Mouse (Mus musculus) activated CD4-positive, CD25-positive, alpha-beta regulatory T cell, adult 4 months (primary cell): ENCODE results near the gene Styx. TPM values are rescaled to one million over a fixed set of nuclear protein-coding genes. Genes with fewer than 3 reads are reported as not detected.

Source experiments
- ATAC-seq: one replicate; pipeline ENCODE4 v1.8.0; 2017
- polyA plus RNA-seq, 2 experiments: library from polyadenylated mRNA; unstranded; fragments of 100-300 nt; shearing (Covaris generic); gene quantifications; one replicate each; pipeline ENCODE4 v1.2.1; 2017

Gene Styx
- 10 to 100 TPM; 11.4 to 23.6 TPM for polyA plus RNA-seq

DNA sequence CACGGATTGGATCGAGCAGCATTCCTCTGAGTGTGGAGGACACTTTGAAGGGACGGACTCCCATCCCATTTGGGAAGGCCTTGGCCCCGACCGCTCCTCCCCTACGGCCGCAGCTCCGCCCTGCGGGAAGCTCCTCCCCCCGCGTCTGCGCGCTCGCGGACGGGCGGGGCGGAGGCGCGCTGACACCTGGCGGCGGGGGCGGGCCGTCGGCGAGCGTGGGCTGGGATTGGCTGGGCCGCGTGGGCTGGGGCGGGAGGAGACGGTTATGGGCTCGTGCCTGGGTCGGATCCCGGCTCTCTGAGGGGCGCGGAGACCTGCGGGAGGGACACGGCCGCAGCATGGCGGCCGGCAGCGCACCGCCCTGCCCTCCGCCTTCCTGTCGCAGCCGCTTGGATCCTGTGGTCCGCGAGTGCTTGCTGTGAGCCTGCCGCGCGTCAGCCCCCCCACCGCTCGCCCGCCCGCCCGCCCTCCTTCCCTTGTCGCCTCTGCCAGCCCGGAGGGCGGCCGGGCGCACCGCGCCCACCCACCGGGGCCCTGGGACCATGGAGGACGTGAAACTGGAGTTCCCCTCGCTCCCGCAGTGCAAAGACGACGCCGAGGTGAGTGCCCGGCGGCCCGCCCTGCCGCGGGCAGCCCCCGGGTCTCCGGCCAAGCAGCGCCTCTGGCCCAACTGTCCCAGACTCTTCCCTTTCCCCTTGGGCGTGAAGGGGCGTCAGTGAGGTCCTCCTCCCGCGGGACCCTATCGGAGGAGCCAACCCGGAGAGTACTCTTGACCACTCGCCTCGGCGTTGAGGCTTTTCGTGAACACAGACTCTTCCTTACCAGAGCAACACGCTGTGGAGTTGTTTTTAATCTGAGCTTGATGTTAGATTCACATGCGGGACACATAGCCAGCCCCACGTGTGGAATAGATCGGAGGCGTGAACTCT, at the start of gene Styx:
Styx (plus strand) TSS at position 163 of the 929 bp plus-strand sequence.
- peak; percentile 87 for ATAC-seq

DNA sequence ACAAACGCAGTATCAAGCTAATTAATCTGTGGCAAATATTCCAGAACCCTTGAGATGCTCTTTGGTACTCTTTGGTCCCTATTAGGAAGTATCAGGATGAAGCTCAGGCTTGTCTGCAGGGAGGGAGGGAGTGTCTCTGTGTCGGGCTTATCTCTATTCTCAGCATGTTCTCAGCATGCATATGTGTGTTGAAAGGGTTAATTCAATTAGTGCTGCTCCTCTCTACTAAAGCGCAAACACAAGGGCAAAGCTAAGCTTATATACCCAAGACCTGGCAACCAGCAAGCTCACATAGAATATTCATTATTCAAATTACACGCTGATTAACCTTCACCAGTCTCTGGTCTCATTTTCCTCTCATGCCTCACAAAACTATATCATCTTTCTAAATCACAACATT, 47.0 kb upstream of the Styx start:
- no peak for ATAC-seq

DNA sequence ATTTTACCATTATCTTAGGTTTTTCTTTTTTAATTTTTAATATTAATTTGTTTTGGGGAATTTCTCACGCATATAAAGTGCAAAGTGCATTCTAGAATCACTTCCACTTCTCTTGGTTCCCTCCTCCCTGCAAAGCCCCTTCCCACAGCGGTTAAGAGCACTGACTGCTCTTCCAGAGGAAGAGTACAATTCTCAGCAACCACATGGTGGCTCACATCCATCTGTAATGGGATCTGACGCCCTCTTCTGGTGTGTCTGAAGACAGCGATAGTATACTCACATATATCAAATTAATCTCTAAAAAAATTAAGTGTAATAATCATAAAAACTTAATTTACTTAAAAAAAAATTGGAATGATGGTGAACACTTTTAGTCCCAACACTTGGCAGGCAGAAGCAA, 46.5 kb upstream of the Styx start:
- ATAC-seq, result no peak

DNA sequence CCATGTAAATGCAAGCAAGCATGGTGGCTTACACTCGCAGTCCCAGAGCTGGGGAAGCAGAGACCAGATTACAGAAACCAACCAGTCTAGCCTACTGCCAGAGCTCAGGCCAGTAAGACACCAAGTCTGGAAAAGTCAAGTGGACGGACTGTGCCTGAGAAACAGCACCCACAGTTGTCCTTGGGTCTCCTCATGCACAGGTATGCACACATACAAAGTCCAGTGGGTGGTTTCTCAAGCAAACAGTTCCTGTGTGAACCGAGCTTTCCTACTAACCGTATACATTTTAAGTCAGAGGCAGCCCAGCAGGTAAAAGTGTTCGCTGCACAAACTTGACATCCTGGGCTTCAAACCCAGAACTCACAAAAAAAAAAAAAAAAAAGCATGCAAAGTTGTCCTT, 45.0 kb upstream of the Styx start:
- no peak for ATAC-seq

DNA sequence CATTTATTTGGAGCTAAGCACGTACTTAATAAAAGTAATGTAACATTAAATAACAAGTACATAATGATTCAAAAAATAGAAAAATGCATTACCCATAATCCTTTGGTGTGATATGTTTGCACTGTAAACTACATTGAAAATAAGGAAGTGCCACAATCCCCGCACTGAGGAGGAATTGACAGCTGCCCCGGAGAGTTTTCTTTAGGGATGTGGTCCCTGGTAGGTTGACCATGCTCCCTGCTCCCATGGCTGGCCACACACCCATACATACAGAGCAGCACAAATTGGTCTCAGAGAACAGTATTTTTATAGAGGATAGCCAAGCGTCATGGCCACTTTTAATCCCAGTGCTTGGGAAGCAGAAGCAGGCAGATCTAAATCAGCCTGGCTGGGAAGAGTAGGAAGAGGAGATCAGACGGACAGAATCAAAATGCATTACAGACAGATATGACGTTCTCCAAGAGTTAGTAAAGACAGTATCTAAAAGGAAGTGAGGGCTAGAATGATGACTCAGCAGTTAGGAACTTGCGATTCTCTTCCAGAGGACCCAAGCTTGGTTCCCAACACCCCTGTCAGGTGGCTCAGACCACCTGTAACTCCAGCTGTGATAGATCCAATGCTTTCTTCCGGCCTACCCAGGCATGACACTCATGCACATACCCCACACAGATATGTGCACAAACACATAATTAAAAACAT, 43.1 kb upstream of the Styx start:
- ATAC-seq, result no peak

DNA sequence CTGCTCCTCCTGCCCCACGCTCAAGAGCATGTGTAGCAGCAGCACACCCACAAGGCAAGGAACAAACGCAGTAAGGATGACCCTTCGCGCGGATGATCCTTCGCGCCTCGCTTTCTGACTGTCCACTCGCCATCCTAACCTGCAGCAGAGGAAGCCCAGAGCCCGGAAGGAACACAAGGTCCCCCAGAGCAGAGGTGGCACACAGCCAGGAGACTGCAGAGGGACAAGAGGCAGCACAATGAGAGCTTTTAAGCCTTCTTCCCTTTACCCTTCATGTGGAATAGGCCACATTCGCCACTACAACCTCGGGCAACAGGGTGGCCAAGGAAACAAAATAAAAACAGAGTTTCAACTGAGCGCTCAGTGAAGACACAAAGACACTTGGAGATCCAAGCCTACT, 41.2 kb upstream of the Styx start:
- no peak for ATAC-seq

DNA sequence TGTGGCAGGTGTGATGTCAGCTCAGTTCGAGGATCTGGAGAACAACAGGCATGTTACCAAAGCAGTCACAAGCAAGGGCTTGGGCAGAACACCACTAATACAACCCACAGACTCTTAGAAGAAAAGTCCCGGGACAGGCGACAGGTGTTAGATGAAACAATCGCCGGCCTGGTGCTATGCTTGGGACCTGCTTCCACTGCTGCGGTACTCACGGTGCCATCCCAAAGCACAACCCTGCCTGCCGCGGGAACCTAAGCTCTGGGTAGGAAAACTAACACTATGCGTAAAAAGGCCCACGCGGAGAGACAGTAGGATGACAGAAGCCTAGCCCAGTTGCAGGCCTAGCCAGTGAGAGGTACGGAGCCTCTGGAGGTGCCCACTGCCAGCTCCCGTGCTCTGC, 40.8 kb upstream of the Styx start:
- no peak for ATAC-seq

DNA sequence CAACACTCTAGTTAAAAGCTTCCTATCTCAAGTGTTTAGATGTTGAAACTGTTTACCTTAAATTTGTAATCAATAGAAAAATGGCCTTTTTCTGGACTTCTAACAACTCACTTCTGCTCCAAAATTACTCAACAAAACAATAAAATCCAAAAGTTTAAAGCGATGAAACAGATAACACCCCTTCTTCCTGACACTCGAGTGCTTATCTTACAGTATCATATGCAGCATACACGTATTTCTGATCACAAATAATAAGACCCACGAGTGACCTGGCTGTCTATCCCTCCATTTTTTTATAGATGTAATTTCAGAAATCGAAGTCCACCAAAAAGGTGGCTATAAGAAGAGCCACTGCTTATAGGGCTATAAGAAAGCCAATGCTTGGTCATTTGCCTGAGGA, 34.0 kb upstream of the Styx start:
- ATAC-seq, result no peak

DNA sequence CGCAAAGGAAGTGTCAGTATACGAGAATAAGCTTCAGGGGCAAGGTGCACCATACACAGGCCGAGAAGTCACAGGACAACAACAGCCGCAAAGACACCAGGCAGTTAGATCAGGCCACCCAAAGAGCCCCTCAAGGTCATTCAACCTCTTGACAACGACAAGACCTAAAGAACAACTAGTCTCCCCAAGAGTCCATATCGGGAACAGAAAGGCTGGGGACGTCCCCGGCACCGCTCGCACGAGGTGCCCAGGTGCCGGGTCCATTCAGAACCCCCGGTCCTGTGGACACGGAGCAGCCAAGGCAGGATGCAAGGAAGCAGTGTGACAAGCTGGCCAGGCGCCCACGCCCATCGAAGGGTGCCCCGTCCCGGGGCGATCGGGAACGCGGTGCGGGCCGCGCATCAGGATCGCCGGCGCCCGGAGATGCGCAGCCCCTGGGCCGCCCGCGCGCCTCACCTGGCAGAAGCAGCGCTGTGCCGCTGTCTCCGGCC, 32.9 kb upstream of the Styx start:
- ATAC-seq, result peak; percentile 35

DNA sequence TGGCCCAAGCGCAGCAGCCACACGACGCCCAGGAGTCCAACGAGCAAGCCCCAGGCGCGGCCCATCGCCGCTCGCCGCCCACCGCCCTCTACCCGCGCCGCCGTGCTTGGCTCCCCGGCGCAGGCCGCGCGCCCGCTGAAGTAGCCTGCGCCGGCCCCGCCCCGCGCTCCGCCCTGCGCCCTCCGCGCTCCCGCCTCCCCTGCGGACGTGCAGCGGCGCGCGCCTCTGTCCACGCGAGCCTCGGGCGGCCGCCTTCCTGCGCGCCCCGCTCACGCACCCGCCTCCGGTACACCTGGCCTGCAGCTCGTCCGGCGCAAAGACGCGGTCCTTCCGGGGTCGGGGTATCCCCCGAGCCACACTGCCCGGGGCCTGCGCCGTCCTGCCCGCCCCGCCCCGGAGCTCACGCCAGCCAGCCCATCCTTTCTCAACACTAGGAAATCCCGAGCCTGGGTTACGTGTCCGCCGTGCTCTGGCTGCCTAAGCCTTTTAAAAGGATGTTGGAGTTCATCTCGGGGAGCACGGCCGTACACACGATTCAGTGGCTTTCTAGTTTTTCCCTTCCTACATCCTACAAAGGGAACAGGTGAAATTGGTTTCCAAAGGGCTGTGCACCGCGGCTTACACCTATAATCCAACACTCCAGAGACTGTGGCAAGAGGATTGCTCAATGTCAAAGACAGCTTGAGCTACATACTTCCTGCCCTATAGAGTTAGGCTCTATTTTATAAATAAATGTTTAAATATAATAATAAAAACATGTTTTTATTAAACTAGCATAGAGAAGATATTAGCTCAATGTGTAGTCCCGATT, 32.3 kb upstream of the Styx start, which contains the start of gene Ero1l:
Ero1l (minus strand) TSS at position 346 of the 811 bp plus-strand sequence.
- ATAC-seq, result peak; percentile 82

DNA sequence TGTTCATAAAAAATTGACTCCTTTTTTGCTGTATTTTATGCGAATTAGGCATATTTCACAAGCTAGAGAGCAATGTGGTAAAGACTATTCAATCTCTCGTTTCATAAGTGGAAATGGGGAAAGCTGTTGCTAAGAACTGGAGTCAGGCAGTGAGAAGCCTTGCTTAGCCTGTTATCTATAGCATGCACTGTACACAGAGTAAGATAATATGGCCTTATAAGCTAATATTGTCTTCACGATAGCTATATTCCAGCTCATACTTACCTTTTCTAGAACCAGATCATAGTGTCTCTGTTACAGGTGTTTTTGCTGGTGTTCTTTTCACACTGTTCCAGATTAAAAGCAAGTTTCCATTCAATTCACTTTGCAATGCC, 31.7 kb upstream of the Styx start:
- no peak for ATAC-seq

DNA sequence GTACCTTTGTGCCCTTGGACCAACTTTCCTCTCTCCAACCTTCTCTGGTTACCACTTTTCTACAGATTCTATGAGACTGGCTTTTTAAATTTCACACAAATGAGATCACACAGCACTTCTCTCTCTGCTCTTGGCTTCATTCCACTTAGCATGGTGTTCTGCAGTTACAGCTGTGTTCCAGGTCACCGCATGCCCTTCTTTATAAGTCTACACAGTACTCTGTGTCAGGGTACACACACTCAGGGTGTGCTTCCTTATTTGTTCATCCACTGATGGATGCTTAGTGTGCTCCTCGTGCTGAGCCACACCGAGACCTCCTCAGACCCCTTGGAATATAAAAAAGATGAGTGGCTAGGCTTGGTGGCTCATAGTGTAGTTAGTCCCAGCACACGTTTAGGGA, 30.8 kb upstream of the Styx start:
- no peak for ATAC-seq

DNA sequence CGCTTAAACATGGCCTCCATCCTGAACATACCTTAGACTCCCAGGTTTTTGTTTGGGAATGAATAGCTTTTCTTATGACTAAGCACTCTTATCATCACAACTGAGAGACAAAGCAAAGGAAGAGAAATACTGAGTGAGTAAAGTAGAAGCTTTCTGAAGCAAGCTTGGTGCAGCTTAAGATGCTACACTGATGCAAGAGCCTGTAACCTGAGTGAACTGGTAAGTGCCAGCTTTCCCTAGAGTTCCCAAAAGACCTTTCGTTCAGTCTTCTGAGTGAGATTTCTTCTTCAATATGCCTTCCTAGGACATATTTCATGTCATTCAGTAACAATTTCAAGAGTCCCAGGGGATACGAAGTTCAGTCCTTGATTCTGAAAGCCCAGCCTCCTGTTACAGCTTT, 29.8 kb upstream of the Styx start:
- no peak for ATAC-seq

DNA sequence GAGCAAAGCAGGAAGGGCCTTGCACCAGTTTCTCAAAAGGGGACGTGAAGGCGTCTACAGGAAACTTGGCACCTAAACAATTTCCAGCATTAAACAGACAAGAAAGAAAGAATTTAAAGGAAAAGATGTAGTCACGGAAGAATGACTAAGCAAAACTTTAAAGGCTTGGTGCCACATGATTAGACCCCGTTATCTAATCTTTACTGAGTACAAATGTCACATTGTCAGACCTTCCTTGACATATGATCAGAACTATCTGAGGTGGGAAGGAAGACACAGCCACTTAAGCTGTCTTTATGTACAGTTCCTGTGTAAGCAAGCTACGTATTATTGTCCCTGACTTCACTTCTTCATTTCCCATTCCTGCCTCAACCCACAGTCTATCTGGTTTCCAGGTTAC, 29.3 kb upstream of the Styx start:
- ATAC-seq, result no peak

DNA sequence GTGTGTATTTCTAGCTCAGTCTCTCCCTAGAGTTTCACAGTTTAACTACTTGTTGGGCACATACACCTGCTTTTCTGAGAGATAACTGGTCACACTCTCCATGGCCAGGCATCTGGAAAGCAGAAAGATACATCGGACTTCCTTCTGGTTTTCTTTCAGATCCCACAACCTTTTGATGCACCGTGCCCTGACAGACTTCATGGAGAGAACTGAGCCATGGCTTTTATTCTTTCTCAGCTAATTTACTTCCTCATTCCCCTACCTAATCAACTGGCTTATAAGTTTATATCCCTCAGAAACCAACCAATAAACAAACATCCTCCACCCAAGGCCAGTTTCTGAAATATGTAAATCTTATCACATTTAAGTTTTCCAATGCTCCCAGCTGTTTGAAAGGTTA, 28.4 kb upstream of the Styx start:
- no peak for ATAC-seq

DNA sequence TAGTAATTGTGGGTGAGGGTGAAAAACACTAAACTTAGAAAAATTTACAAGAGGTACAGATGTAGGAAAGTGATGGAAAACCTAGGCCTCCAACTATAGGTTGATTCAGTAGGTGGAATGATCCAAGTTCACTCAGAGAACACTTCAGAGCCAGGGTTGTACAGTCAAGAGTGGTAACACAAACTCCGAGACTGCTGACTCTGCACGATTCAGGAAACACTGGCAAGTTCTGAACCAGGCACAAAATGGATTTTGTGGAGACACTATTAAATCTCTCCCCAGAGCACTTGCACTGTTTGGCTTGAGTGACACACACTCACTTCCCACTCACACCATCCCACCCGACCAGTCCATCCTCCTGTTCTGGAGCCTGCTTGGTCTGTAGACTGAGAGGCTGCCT, 27.6 kb upstream of the Styx start:
- ATAC-seq, result no peak

DNA sequence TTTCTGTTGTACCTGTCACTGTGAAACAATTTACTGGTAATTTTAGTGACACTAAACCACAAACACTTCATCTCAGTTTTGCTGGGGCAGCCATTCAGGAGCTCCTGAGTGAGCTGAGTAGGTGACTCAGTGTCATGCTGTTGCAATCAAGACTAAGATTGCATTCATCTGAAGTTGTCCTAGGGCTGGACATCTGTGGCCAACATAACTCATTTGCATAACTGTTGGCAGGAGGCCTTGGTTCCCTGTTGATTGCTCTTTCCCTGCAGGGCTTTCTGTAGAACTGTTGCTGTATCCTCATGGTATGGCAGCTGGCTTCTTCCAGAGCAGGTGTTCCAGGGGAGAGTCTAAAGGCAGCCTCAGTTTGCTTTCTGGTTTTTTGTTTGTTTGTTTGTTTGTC, 25.4 kb upstream of the Styx start:
- no peak for ATAC-seq

DNA sequence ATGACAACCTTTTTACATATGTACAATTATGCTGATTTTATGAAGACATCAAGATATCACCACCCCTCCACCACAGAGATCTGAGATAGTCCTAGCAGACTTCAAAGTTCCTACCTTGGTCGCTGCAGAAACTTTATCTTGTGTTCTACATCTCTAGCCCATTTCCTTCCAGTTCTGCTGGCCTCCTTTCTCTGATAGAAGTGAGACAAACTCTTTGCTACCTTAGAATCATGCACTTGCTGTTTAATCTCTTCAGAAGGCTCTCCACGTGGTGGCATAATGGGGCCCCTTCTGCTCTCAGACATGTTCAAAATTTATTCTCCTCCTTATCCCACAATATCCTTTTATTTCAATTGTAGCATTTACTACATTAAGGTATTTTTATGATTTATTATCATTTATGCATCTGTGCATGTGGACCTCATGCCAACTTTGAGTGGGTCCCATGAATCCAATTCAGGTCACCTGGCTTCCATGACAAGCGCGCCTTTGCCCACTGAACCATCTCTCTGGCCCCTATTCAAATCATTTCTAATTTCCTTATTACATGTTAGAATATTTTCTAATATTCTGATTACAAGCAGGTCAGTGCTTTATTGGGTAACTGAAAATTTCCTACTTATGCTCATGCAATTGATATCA, 22.7 kb upstream of the Styx start:
- ATAC-seq, result peak; percentile 12

DNA sequence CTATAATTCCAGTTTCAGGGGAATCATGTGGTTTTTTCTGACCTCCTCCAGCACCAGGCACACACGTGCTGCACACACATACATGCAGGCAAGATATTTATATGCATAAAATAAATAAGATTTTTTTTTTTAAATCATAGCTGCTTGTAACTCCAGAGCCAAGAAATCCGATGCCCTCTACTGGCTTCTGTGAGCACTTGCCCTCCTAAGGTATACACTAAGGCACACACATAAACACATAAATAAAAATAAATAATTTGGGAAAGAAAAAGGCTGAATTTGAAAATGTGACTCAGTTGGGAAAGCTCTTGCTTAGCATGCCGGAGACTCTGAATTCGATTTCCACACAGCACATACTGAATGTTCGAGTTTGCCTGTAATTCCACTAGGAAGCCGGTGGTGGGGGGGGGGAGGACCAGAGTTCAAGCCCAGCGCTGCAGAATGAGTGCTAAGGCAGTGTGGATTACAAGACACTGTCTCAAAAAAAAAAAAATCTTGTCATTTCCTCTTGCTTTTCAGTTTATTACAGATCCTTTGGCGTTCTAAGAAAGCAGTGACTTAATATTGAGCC, 21.8 kb upstream of the Styx start:
- ATAC-seq, result no peak

DNA sequence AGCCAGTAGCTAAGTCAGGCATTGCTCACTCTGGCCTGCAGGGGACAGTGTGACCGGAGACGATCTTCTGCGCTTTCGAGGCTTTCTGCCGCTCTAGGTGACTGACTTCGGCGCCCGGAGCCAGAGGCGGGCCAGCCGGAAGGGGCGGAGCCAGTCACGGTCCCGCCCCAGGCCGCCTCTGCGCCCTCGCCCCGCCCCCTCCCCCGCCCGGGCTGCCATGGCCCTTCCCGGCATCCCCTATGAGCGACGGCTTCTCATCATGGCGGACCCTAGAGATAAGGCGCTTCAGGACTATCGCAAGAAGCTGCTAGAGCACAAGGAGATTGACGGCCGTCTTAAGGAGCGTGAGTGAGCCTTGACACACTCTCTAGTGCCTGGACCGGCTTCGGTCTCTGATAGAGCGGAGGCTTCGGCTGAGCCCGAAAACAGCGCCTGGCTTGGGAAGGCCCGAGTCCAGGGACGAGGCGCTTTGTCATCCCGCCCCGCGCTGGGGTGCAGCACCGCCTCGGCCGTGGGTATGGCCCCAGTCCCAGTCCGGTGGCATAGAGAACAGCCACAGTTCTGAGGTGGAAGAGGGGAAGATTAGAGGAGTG, 21.2 kb upstream of the Styx start, which contains the start of gene Psmc6:
Psmc6 (plus strand) TSS at position 200 of the 593 bp plus-strand sequence.
- peak; percentile 97 for ATAC-seq
